Mouse (Mus musculus) embryonic stem cell, embryonic (primary cell): Measurements from ENCODE around the gene Osbpl7.

Source experiments
- CTCF ChIA-PET, 4 experiments: fragments of 300-600 bp in 2 of 4; fragments of 350-600 bp in 2 of 4; sonication (Branson Sonifier 250); formaldehyde crosslinking; loops; one replicate each; lab custom pipeline; 2022; ENCODE audit warnings: inconsistent platforms in 2 of 4; lab: Charles Lee
- POLR2A ChIA-PET, 4 experiments: fragments of 300-600 bp in 2 of 4; fragments of 350-600 bp in 2 of 4; sonication (Branson Sonifier 250); formaldehyde crosslinking; loops; one replicate each; lab custom pipeline; 2022; ENCODE audit warnings: antibody characterized with exemption in 4 of 4, inconsistent platforms in 1 of 4; lab: Charles Lee

The Osbpl7 gene

DNA sequence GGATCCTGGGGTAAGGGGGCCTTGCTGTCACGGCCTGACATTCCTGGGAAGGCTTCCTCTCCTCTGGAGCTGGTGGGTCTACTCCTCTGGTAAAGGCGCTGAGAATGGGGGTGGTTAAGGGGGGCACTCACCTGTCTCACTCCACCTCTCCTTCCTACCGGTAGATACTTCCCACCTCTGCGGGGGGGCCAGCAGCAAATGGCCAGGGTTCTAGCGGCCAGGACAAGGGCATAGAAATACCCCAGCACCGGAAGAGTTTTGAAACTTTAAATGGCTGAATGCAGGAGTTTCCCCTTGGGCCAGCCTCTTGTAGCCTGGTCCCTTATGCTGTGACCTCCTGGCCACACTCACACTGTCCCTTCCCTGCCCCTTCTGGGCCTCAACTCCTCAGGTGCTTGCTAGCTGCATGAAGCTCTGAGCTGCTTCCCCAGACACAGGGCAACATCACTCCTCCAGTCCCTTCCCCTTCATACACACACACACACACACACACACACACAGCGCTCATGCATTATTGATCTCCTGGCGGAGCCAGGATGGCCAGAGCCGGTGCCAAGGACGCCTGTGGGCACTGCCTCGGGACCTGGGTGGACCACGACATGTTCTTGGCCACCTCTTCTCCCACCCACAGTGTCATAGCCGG, 637 bp downstream of the Osbpl7 start:
- ChIA-PET POLR2A (interaction anchor here in 3 of 4 experiments (0.6 to 2.9 kb wide), 27 partner anchors 9 to 279 kb away, joined by 3 to 17 read pairs (median 4); partner anchors contain the start of genes Cdk5rap3 (in 2 of the 3), Lrrc46 (in 2 of the 3), Mrpl10 (in 2 of the 3) and Scrn2 (in 2 of the 3)), CTCF (interaction anchor here in 3 of 4 experiments (0.5 to 1.9 kb wide), 13 partner anchors 10 to 149 kb away, joined by 3 to 9 read pairs (median 3); partner anchors contain the start of genes Lrrc46 (in 2 of the 3), Mrpl10 (in 2 of the 3) and Scrn2 (in 1 of the 3))

DNA sequence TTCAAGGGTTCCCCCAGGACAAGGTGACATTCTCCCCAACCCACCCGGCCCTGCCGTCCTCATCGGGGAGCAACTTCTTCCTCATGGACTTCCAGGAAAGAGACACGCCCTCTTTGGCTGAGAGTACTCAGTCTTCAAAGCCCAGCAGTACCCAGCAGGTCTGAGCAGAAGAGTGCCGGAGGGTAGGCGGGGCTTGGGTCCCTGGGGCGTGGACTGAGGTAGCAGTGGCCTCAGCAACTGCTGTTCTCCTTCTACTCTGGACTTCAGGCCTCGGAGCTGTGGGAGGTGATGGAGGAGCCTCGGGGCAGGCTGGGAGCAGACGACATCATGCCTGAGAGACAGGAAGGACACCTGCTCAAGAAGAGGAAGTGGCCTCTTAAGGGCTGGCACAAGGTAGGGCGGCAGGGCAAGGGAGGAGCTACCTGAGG, 1.8 kb downstream of the Osbpl7 start:
- ChIA-PET POLR2A (interaction anchor here in 3 of 4 experiments (0.5 to 1.7 kb wide), 10 partner anchors 8 to 258 kb away, joined by 3 to 6 read pairs (median 3); partner anchors contain the start of genes Lrrc46 (in 1 of the 3) and Mrpl10 (in 1 of the 3)), CTCF (interaction anchor here in 2 of 4 experiments (0.9 to 1.1 kb wide), 3 partner anchors 11 to 31 kb away, joined by 4 to 7 read pairs (median 6); partner anchors contain the start of genes Lrrc46 (in 1 of the 2) and Mrpl10 (in 1 of the 2))

DNA sequence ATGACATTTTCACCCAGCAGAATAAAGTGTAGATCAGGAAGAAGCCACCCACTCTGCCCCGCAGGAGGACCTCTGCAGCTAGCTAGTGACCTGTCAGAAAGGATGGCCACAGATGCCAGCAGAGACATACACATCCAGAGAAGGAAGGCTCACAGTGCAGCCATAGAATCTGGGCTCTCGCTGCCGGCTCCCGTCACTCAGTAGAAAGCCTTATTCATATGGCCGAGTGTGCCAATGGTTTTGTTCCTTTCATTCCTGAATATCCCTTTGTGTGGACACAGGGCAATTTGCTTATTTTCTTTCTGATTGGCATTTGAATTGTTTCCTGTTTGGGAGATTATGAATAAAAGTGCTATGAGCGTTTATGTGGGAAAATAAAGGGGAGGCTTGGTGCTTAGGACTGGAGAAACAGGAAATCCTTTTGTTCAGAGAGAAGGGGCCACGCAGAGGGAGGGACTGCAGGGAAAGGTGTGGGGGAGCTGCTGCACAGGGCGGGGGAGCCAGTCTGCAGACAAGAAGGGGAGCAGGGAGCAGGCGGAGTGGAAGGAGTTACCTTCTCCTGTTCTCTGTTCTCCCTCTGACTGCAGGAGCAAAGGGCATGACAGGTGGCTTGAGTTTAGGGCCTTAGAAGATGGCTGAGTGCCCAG, 13.0 kb downstream of the Osbpl7 start:
- ChIA-PET CTCF (interaction anchor here in 3 of 4 experiments (0.5 to 1.9 kb wide), 15 partner anchors 11 to 200 kb away, joined by 3 to 7 read pairs (median 3); partner anchors contain the start of genes Lrrc46 (in 2 of the 3) and Mrpl10 (in 2 of the 3)), POLR2A (interaction anchor here in 3 of 4 experiments (0.6 to 7.5 kb wide), 15 partner anchors 8 to 120 kb away, joined by 3 to 68 read pairs (median 4); partner anchors contain the start of genes Lrrc46 (in 1 of the 3), Mrpl10 (in 1 of the 3) and Pnpo (in 1 of the 3))

DNA sequence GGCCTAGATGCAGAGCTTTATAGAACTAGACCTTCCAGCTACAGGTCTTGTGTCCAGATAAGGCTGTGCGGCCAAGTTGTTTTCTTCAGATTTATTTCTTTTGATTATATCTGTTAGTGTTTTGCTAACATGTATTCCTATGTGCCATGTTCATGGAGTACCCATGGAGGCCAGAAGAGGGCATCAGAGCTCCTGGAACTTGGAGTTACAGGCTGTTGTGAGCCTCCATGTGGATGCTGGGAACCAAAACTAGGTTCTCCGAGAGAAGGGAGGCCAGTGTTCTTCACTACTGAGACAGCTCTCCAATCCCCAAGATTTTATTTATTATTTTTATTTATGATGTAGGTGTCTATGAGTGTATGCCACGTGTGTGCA, 13.5 kb downstream of the Osbpl7 start:
- CTCF ChIA-PET, result interaction anchor here in 3 of 4 experiments (0.5 to 1.9 kb wide), 16 partner anchors 11 to 201 kb away, joined by 3 to 7 read pairs (median 3); partner anchors contain the start of genes Lrrc46 (in 2 of the 3) and Mrpl10 (in 2 of the 3)
- POLR2A ChIA-PET, result interaction anchor here in 3 of 4 experiments (0.6 to 7.5 kb wide), 16 partner anchors 8 to 125 kb away, joined by 3 to 68 read pairs (median 4); partner anchors contain the start of genes Lrrc46 (in 1 of the 3), Mrpl10 (in 1 of the 3) and Pnpo (in 1 of the 3)

DNA sequence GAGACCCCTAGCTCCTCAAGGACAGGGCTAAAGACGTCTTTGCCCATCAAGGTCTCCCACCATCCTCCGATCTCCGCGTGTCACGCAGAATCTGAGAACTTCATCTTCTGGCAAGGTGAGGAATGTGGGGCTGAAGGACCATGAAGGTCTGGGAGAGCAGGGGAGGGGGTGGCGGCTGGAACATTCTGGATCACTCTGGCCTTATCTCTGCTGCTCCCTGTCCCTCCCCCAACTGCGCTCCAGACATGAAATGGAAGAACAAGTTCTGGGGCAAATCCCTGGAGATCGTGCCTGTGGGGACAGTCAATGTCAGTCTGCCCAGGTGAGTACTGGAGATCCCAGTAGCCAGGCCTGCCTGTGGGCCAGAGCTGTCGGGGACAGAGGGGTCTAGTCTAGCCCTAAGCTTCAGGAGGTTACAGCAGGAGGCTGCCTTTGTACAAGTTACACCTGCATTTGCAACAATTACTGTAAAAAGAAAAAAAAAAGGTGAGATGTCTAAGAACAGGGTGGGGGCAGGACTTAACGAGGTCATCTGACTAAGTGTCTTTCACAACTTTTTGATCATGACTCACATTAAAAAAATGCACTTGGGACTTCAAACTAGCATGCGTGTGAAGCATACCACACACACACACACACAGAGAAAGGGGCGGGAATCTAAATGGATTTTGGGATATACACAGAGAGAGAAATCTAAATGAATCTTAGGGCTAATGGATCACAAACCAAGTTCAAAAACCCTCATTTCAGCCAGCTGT, 15.3 kb downstream of the Osbpl7 start:
- CTCF ChIA-PET, result interaction anchor here in 3 of 4 experiments (0.6 to 2.2 kb wide), 6 partner anchors 16 to 88 kb away, joined by 3 to 8 read pairs (median 4); partner anchors contain the start of gene Scrn2 (in 1 of the 3)
- POLR2A ChIA-PET, result interaction anchor here in 3 of 4 experiments (0.5 to 7.5 kb wide), 28 partner anchors 9 to 724 kb away, joined by 3 to 76 read pairs (median 4); partner anchors contain the start of genes Kpnb1 (in 2 of the 3), Osbpl7 (in 2 of the 3) and Cdk5rap3 (in 1 of the 3)

DNA sequence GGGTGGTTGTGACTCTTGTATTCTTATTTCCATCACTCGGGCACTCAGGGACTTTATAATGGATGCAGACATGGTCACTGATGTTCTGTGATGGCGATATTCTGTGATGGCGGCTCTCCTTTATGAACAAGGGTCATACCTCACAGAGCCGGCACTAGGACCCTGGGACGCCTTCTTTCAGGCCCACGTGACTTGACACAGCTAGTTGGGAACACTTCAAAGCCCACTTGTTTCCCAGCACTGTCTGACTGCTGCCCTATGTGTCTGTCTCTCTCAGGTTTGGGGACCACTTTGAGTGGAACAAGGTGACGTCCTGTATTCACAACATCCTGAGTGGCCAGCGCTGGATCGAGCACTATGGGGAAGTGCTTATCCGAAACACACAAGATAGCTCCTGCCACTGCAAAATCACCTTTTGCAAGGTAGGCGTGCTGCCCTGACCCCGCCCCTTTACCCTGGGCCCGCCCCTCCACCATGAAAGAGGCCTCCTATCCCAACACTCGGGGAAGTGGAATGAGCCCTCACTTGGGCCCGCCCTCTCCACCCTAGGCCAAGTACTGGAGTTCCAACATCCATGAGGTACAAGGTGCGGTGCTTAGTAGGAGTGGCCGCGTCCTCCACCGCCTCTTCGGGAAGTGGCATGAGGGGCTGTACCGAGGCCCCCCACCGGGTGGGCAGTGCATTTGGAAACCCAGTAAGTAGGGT, 16.4 kb downstream of the Osbpl7 start:
- ChIA-PET POLR2A (interaction anchor here (0.6 to 7.5 kb wide), 64 partner anchors 8 to 723 kb away, joined by 3 to 76 read pairs (median 4); partner anchors contain the start of genes Kpnb1 (in 2 of the 4), Lrrc46 (in 2 of the 4), Mrpl10 (in 2 of the 4) and Osbpl7 (in 2 of the 4)), CTCF (interaction anchor here in 3 of 4 experiments (0.9 to 2.2 kb wide), 16 partner anchors 9 to 151 kb away, joined by 3 to 8 read pairs (median 4); partner anchors contain the start of genes Cdk5rap3 (in 1 of the 3) and Scrn2 (in 1 of the 3))

DNA sequence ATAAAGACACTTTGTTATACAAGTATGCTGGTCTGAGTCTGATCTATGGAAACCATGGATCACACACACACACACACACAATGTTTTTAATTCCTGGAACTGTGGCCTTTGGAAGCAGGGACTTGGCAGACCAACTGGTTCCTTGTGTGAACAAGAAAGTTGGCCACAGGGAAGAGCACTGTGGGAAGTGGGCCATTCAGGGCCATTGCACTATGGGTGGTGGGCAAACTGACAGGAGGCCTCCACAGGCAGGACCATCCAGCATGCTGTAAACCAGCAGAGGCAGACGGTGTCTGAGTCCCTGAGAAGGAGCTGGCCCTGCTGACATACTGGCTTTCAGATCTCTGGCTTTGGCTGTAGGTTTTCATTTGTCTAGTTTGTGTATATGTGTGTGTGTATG, 18.9 kb downstream of the Osbpl7 start:
- POLR2A ChIA-PET, result interaction anchor here in 2 of 4 experiments (0.7 to 7.5 kb wide), 9 partner anchors 11 to 76 kb away, joined by 3 to 76 read pairs (median 5); partner anchors contain the start of genes Lrrc46 (in 1 of the 2), Mrpl10 (in 1 of the 2) and Tbx21 (in 1 of the 2)
- CTCF ChIA-PET, result interaction anchor here in 2 of 4 experiments (0.8 to 1.9 kb wide), 3 partner anchors 45 to 127 kb away, joined by 3 to 5 read pairs (median 5); no protein-coding TSS in a partner anchor

DNA sequence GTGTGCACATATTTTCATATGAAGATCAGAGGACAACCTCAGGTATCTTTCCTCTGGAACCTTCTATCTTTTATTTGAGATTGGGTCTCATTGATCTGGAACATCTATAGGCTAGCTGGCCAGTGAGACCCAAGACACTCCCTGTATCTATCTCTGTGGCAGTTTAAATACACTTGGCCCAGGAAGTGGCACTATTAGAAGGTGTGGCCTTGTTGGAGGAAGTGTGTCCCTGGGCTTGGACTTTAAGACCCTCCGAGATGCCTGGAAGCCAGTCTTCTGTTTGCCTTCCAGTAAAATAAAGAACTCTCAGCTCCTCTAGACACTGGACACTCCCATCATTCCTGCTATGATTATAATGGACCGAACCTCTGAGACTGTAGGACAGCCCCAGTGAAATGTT, 19.3 kb downstream of the Osbpl7 start:
- POLR2A ChIA-PET, result interaction anchor here in 2 of 4 experiments (0.7 to 7.5 kb wide), 6 partner anchors 10 to 94 kb away, joined by 3 to 76 read pairs (median 7); partner anchors contain the start of gene Tbx21 (in 1 of the 2)
- CTCF ChIA-PET, result interaction anchor here in 1 of 4 experiments (1.9 kb wide), 1 partner anchor 77 kb away, joined by 5 read pairs; no protein-coding TSS in a partner anchor

DNA sequence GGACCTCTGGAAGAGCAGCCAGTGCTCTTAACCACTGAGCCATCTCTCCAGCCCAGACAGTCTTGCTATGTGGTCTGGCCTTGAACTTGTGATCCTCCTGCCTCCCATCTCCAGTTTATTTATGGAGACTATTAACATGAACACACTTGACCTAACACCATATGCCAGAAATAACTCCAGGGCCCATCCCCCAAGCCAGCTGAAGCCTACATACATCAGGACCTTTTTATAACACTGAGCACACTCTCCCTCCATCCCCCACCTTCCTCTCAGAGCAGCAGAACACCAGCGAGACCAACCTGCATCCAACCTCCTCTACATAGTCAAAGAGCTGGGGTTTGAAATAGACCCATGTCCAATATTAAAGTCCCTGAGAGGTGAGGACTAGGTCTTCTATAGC, 20.7 kb downstream of the Osbpl7 start:
- CTCF ChIA-PET, result interaction anchor here in 2 of 4 experiments (0.6 to 1.2 kb wide), 3 partner anchors 12 to 218 kb away, joined by 3 to 9 read pairs (median 3); no protein-coding TSS in a partner anchor
- POLR2A ChIA-PET, result interaction anchor here in 1 of 4 experiments (1.8 to 5.6 kb wide), 3 partner anchors 12 to 81 kb away, joined by 5 to 51 read pairs (median 6); partner anchors contain the start of gene Tbkbp1

DNA sequence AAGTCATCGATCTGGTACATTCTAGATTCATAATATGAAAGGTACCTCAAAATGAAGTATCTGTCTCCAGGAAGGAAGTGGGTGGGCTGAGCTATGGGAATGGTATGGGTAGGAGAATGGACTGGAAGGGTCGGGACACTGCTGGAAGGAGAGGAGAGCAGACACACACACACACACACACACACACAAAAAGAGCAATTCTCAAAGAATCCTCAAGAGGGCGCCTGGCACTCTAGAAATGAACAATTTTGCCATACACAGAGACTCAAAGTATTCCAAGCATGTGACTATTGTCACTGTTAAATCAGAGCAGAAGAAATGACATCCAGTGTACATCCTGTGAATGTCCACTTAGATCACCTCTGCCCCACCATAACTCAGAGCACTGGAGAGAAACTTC, 22.1 kb downstream of the Osbpl7 start:
- ChIA-PET CTCF (interaction anchor here (0.5 to 1.3 kb wide), 19 partner anchors 12 to 703 kb away, joined by 3 to 11 read pairs (median 3); partner anchors contain the start of genes 1700001P01Rik (in 1 of the 4), Scrn2 (in 1 of the 4) and Tbx21 (in 1 of the 4)), POLR2A (interaction anchor here in 2 of 4 experiments (0.8 to 5.6 kb wide), 10 partner anchors 9 to 116 kb away, joined by 3 to 51 read pairs (median 4); partner anchors contain the start of genes Kpnb1 (in 1 of the 2), Tbkbp1 (in 1 of the 2) and Tbx21 (in 1 of the 2))

DNA sequence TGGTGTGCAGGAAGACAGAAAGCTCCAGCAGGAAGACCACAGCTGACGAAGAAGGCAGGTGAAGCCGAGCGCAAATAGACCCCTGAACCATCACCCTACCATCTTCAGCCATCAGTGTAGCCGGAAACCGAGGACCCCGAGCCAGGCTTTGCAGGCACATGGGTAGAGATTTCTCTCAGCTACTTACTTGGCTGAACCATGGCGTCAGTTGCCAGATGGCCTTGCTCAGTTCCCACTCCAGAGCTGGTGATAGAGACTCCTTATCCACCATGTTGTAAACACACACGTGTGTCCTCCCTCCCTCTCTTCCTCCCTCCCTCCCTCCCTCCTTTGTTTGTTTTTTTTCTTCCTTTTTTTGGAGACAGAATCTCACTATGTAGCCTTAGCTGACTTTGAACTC, 23.8 kb downstream of the Osbpl7 start:
- POLR2A ChIA-PET, result interaction anchor here in 3 of 4 experiments (0.6 to 5.6 kb wide), 9 partner anchors 11 to 1119 kb away, joined by 3 to 51 read pairs (median 4); partner anchors contain the start of gene Tbx21 (in 1 of the 3)
- CTCF ChIA-PET, result interaction anchor here in 3 of 4 experiments (0.6 to 1.4 kb wide), 8 partner anchors 9 to 78 kb away, joined by 3 to 5 read pairs (median 3); no protein-coding TSS in a partner anchor

DNA sequence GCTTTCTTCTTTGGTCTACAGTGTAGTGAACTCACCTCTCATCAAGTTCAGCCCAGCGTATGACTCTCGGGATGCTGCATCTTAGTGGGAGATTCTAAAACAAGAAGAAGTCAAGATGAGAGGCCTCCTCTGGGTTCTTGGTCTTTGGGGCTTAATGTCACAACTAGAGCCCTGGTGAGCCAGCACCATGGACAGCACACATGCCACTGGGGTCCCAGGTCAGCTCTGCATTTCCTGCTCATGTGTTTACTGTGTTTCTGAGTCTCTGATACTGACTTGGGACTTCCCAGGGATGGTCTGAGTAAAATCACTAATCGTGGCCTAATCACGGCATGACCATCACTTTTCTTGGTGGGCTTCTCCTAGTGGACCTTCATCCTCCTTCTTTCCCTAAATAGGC, 28.3 kb downstream of the Osbpl7 start:
- ChIA-PET CTCF (interaction anchor here in 2 of 4 experiments (0.6 to 2.1 kb wide), 5 partner anchors 12 to 91 kb away, joined by 3 to 4 read pairs (median 3); no protein-coding TSS in a partner anchor), POLR2A (interaction anchor here in 2 of 4 experiments (0.9 to 1.9 kb wide), 12 partner anchors 8 to 110 kb away, joined by 3 to 9 read pairs (median 3); partner anchors contain the start of gene Tbx21 (in 2 of the 2))

DNA sequence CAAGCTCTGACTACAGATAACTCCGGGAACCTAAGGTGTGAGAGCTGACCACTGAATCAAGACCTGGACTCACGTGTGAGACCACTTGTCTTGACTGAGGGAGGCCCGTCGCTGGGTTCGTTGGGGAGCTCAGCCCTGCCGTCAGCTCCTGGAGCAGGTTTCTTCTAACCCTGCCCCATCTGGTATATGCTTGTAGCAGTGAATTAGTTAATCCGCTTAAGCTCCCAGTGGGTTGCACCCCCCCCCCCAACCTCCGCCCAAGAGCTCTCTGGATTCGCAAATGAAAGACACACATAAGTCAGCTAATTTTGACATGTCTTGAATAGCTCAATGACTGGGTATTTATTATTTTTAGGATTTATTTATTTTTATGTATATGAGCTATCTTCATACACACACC, 29.9 kb downstream of the Osbpl7 start:
- CTCF ChIA-PET, result interaction anchor here (0.5 to 2.1 kb wide), 15 partner anchors 13 to 1713 kb away, joined by 3 to 14 read pairs (median 4); no protein-coding TSS in a partner anchor

DNA sequence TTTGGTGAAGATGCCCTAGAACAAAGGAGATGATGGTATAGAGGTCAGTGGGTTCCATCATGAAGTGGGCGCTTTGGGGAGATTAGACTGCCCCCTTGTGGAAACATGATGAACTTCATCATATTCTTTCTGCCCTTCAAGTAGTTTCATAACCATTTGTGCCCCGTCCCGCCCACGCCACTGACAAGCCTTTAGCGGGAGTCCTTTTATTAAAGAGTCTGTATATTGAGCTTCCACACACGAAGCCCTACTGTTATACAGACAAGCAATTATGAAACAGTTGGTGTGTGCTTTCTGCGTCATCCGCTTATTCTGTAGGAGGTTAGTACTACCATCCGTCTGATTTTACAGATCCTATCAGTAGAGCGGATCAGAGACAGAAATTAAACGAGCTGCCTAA, 32.5 kb downstream of the Osbpl7 start:
- ChIA-PET CTCF (interaction anchor here in 2 of 4 experiments (0.8 to 3.1 kb wide), 8 partner anchors 8 to 70 kb away, joined by 3 to 11 read pairs (median 3); no protein-coding TSS in a partner anchor), POLR2A (interaction anchor here in 2 of 4 experiments (0.6 to 7.3 kb wide), 10 partner anchors 11 to 385 kb away, joined by 3 to 83 read pairs (median 24); partner anchors contain the start of genes Kpnb1 (in 1 of the 2) and Osbpl7 (in 1 of the 2))

More for the DNA sequence above, 29.9 kb downstream of the Osbpl7 start:
- POLR2A ChIA-PET, result interaction anchor here (0.5 to 1.9 kb wide), 16 partner anchors 11 to 212 kb away, joined by 3 to 9 read pairs (median 3); partner anchors contain the start of genes Lrrc46 (in 1 of the 4), Mrpl10 (in 1 of the 4) and Scrn2 (in 1 of the 4)
